Mouse (Mus musculus) c-Kit-positive CD71-positive TER-119-positive erythroid progenitor cells, embryonic 14.5 days (primary cell): ENCODE data around the gene Fkbp14.

ENCODE experiments used
- DNase-seq: peaks from one replicate; pipeline ENCODE4 v3.0.0-alpha.2; 2013; ENCODE audit warnings: low spot score

The Fkbp14 gene

DNA sequence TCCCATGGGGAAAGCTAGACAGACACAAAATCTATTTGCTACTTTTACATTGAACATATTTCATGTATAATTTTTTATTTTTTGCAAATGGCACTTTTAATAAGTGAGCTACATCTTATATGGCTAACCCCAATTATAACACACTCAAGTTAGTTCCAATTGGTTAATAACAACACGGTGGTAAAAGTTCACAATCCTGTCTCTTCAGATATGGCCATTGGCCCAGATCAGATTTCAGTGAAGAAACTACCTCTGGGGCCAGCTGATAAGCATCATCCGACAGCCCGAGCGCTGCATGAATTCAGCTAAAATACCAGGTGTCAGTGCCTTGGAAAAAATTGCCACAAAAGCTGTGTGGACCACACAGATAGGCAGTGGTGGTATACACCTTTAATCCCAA, 9.4 kb downstream of the Fkbp14 start:
- DNase-seq = no peak

DNA sequence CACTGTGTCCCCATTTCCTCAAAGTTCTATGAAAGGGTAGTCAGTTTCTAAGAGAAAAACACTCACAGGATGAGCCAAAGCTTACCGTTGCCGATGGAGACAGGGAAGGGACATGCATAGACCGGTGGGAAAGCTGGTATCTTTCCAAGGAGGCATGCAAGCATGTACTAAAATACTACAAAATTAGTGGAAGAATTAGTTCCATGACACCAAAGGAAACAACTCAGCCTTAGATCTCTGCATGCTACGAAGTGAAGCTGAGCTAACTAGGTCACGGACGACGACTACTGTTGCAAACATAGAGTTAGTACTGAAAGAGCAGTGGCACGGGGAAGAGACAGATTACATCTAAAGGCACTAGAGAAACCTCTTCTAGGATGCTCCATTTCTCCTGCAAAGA, 10.2 kb downstream of the Fkbp14 start:
- no peak for DNase-seq

DNA sequence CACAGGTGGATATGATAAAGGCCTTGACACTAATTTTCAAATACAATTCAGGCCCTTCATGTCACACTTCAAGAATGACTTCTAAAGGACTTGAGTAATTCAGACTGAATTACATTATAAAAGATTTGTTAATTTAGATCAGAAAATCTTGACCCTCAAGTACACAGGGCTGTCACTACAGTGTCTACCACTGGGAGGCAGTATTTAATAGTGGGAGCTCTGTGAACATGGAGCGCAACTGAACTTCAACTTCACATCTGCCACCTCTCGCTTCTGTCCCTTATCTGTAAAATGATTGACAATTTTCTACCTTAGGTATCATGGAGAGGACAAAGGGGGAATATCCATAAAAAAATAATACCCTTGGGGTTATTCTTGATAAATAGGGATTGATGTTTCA, 10.9 kb downstream of the Fkbp14 start:
- DNase-seq = peak; percentile 40

DNA sequence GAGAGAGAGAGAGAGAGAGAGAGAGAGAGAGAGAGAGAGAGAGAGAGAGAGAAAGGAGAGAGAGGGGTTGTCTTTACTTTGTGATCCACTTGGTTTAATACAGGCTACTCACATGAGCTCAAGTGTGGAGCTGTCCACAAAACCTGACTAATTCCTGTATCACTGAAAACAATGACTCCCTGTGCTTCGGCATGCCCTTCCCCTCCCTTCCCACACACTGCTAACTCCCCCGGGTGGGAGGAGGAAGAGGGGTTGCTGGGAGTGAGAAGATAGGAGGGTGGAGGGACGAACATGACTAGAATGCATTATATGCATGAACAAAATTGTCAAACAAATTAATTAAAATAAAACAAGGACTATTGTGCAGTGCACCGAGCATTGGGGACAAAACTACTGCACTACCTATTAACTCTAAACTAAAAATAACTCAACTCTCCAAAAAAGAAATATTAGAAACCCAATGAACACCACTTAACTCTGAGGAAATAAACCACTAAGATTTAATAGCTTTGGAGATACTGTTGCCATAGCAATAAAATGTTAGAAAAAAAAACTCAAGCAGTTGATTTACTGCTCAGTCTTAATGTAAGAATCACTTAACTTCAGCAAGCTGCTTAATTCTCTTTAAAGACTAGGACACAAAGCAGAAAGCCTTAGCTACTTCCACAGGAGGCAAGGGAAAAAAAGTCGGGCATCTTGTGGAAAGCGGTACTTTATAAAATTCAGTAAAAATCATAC, 23.7 kb downstream of the Fkbp14 start:
- DNase-seq = no peak

DNA sequence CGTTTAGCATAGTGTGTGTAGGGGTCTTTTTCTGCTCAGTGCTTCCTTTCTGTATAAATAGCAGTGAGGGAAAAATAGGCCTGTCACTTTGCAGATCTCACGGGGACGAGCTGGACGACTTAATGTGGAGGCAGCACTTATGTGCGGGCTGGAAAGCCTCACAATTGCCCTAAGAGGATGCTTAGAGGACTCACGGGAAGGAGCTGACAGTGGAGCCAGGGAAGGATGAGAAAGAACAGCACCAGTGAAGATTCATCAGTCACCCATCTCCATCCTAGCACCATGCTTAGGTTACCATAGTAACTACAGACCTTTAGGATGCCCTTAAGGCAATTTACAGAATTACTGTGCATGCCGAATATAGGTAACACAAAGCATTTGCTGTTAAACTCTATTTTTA, 27.3 kb downstream of the Fkbp14 start:
- no peak for DNase-seq

DNA sequence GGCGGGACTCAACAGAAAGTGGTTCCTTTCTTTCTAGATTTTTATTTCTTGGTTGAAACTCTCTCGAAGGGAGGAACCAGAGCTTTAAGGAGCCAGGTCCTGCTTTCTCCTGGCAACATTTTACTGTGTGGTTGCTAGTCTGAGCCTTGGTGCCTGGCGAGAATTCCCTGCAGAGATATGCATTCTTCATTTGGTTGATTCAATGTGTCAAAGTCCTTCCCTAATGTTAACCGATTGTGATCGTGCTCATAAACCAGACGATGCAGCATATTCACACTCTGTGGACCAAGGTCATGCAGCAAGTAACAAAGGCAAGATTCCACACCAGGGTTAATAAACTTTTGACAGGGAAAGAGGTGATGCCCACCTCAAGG, 30.6 kb downstream of the Fkbp14 start:
- no peak for DNase-seq

DNA sequence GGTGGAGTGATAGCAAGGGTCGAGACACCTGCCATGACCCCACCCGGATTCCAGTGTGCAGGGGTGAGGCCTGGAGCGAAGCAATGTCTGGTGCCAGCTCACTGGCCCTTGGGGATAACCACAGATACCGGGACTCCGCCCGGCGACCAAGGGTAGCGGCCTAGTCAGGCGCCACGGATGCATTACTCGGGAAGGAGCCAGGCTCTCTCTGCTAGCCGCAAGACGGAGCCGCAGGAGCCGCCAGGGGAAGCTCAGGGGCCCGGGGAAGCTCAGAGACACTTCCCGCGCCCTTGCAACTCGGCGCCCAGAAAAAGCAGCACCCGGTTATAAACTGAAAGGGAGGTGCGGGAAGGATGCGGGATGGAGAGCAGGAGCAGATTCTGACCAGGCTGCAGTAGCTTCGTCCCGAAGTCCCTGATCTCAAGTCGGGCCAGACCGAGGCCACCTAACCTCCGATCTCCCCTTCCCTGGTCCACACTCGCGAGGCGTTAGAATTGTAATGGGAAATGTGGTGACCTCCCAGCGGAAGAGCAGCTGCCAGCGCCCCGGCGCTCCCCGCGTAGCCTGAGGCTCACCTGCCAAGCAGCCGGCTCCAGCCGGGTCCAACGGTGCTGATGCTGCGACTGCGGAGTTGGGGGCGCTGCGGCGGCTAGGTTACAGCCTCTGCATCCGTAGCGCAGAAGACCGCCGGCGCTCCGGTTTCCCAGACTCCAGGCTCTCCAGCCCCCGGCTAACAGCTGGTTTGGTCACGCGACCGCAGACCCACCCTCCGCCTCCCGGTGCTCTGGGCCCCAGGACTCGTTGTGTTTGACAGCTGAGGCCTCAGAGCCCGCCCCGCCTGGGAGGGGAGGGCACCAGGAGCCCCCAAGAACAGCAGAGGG, 31.2 kb downstream of the Fkbp14 start, which contains the start of gene Scrn1:
TSS of gene Scrn1 (minus strand) at position 825 of the 881 bp plus-strand sequence.
- no peak for DNase-seq

DNA sequence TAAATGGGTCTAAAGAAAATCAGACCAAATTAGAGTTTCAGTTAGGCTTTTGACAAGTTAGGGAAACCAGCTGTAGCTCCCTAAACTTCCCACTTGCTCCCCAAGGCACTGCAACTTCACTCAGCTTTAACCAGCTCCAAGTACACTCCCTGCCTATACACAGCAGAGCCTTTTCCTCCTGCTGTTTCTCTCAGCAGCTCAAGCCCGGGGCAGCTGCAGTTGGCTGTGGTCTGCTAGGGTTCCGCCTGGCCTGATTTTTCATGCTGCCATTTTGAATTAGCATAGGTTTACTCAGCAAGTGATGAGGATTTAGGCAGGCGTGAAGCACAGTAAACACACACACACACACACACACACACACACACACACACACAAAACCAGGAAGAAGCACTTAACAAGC, 32.1 kb downstream of the Fkbp14 start:
- DNase-seq = no peak

DNA sequence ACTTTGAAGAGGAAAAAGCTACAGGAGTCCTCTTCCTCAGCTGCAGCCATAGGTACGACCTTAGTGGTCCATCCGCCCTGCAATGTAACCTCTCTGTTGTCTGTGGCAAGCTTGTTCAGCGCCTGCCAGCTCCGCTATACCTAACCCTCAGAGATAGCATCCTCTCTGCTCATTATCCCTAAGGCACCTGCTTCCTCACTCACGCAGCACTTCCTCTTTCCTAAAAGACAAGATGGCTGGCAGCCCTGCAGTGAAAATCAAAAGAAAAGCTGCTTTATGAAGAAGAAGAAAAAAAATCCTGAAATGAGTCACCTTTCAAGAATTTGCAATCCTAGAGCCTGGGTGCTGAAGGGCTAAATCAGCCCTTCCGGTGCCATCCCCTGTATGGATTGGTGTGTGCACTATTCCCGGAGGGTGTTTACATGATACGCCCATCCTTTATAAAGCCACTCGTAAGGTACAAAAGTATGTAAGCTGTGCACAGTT, 32.6 kb downstream of the Fkbp14 start:
- no peak for DNase-seq

DNA sequence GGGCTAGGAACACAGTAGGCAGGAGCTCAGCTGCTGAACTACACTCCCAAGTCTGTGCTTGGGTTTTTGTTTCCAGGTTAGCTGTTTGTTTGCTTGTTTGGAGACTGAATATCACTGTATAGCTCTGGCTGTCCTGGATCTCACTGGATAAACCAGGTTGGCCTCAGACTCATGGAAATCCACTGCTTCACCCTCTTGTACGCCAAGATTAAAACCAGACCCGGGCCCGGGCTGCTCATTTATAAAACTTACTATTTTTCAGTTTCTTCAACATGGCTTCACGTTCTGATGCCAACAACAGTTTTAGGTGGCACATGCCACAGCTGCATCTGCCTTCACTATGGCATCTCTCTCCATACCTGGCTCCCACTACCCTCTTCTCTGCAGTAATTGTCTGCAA, 33.5 kb downstream of the Fkbp14 start:
- no peak for DNase-seq

DNA sequence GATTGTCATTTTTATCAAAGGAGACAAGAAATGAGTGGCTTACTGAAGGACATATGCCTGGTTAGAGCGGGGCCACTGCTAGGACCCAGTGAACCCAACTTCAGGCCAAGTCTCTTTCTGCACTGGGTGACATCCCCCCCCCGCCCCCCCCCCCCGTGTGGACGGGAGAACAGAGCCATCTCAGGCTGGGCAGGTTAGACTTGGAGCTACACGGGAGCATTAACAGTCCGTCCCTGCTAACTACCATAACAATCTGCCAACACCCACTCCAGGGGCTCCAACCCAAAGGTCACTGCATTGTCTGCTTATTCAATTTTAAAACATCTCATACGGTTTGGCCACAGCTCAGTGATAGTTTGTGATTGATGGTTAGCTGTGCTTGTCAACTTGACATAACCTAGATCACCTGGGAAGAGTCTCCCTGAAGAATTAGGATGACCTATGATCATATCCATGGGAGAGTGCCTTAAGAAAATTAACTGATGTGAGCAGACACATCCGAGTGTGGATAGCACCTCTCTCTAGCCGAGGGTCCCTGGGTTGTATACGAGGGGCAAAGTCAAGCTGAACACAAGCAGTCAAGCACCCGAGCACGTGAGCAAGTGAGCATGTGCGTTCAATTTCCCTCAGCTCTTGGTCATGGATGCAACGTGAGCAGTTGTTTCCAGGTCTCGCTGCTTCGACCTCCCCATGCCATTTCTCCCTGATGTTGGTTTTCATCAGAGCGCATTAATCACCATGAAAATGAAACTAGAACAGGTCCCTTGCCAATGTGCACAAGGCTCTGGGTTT, 34.9 kb downstream of the Fkbp14 start:
- DNase-seq = no peak

DNA sequence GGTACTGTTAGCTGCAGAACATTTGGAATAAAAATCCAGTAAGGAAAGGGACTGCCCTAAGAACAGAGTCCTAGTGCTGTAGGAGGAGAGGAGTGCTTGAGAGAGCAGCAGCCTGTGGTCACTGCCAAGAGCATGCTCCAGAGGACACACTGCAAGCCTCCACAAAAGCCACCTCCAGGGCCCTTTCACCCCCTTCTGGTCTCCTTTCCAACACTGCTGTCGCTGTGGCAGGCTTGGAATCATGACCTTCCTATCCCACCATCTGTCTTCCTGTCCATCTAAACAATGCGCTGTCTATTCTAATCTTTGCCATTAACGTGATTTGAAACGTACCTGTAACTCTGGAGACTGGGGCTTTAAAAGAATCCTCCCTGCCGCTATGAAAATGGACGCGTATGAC, 38.6 kb downstream of the Fkbp14 start:
- no peak for DNase-seq

DNA sequence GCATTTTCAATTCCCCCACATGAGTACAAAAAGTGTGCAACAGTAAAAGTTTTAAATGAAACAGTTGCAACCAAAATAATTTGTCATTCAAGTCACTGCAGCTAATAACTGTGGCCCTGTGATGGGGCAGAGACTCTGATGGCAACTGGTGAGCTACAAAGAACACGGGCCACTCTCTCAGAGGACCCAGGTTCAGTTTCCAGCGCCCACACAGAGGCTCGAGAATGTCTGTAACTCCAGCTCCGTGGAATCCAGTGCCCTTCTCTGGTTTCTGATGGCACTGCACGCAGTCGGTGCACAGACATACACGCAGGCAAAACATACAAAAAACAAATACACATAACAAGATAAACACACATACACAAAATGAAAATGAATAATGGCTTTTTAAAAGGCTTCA, 39.4 kb downstream of the Fkbp14 start:
- DNase-seq = no peak

DNA sequence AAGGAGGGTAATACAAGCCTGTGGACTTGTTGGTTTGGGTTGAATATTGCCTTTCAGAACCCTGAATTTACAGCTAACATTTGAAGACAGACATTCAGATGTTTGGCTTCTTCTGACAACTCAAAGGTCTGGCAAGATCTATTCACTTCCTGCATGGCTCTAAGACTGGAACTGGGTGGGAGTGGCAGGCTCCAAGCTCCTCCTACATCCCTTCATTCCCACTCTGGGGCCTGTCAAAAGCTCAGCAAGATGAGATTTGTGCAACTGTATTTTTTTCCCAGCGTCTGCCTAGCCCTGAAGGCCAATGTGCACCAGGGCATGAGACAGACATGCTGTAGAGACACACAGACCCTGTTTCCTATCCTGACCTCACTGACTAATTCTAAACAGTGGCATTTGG, 41.3 kb downstream of the Fkbp14 start:
- no peak for DNase-seq

DNA sequence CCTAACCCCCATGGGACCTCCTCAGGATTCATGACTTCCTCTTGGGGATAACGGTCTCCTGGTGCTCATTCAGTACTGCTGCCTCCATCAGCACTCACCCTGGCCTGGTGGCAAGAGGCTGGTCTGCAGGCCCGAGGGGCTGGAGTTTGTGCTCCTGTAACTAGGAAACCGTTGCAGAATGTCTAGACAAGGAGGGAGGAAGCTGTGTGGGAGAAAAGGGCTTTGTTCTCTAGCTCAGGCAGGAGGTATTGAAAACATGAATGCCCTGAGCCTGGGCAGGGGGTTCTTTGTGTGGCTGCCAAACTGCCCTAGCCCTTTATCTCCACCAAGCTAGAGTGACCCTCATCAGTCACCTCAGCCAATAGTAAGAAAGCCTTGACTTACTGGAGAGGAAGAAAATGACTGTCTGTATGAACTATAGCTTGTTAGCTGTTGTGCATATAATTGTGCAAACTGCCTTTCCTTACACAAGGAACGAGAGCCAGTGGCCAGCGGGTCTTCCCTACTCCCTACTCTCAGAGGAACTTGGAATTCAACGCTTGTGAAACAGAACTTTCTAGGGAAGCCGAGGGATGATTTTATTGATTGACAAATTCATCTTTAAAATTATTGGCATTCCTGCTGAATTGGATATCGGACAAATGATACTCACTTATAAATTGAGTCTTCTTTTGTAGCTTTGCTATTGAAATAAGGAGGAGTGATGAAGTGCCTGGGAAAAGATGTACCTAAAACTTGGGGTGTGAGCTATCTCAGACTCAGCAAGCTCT, 42.6 kb downstream of the Fkbp14 start:
- DNase-seq = no peak

DNA sequence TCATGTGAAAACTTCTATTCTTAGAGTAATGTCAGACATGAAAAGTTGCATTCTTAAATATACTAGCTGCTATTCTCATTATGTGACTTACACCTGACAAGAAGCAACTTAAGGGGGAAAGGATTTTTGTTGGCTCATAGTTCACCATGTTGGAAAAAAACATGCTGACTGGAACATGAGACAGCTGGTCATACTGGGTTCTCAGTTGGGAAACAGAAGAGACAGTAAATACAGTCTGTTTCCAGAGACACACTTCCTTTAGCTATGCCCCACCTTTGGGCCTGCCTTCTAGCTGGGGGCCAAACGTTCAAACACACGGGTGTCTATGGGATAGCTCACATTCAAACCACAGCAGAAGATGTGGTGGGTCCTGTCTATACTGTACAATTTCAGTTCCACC, 43.5 kb downstream of the Fkbp14 start:
- no peak for DNase-seq

DNA sequence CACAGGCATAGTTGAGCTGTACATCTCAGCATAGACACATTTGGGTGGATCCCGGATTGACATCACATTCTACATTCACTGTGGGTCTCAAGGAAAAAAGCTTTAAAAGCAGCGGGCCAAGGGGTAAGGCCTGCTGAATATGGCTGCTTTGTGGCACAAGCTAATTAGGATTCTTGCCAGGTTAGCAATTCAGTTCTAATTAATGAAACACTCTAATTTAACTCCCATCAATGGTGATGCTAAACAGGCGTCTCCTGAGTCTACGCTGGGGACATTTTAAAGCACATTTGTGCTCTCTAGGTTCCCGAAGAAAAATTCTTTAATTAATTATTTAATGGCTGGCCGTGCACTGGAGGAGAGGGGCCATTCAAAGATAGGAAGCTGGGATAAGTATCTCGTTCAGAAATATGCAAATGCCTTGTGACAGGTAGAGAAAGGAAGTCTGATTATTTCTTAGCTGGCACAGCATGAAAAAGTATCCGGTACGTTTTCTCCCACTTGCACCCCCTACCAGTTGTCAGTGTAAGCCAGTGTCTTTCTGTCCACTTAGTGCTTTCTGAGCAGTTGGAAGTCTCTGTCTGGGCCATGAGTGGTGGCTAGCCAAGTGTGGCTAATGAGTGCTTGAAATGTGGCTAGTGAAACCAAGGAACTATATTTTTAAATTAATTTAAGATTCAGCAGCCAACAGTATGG, 44.2 kb downstream of the Fkbp14 start:
- DNase-seq = no peak

DNA sequence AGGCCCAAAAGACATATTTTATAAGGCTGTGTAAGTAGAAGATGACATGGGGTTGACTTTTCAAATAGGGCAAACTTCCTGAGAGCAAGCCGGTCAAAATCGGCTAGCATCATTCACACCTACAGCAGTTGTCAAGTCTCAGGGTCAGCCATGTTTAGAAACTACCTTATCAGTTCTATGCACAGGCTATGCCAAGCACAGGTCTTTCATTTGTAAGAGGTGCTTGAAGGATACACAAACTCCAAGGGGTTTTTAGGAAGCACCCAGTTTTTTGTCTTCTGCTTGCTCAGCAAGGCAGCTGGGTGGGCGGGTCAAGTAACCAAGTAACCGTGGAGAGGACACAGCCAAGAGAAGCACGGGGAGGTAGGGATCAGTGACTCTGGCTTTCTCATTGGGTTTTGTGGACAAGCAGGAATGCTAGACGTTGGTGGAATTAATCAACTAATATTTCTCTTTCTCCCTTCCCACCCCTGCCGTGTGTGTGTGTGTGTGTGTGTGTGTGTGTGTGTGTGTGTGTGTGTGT, 46.2 kb downstream of the Fkbp14 start:
- DNase-seq = no peak

DNA sequence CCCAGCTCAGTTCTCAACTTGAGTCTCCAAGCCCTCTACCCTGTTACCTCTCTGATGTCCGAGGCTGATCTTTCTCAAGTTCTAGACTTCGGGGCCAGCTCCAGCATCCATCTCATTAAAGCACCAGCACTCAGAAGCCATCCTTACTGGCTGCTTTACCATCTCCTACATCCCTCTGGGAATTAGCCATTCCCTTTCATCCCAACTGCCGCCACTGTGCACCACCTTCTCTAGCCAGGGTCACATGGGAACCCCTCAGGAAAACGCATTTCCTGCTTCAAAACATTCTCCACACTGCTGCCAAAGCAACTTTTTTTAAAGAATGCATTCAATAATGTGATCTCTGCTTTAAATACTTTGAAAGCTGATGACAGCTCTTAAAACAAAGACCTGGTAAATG, 47.8 kb downstream of the Fkbp14 start:
- no peak for DNase-seq

DNA sequence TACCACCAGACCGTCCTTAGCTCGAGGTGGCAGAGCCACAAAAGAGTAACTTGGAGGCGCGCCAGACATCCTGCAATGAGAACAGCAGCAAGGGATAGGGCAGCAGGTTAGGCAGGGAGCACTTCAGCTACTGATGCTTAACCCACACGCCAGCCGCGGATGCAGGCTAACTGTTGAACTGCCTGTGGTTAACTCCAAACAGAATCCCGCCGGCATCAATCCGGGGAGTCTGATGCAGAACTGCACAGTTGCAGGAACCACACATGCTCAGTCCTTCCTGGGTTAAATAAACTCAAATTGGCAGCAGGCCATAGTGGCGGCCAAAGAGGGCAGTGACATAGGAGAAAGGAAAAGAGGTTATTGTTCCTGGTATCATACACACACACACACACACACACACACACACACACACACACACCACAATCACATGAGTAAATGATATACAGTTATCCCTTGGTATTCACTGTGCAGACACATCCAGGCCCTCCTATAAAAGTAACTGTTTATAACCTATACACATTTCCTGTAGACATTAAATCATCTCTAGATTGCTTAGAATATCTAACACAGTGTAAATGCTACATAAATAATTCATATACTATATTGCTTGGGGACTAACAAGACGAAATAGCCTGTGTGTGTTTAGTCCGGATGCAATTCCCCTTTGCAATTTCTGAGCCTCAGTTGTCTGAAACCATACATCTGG, 48.6 kb downstream of the Fkbp14 start:
- DNase-seq = no peak
